Mouse (Mus musculus): ENCODE results near the gene Psma5. TPM values are rescaled to one million over a fixed set of nuclear protein-coding genes. Genes with fewer than 3 reads are reported as not detected.

Gene Psma5
- polyA plus RNA-seq, 1 experiment: 36.2 TPM

DNA sequence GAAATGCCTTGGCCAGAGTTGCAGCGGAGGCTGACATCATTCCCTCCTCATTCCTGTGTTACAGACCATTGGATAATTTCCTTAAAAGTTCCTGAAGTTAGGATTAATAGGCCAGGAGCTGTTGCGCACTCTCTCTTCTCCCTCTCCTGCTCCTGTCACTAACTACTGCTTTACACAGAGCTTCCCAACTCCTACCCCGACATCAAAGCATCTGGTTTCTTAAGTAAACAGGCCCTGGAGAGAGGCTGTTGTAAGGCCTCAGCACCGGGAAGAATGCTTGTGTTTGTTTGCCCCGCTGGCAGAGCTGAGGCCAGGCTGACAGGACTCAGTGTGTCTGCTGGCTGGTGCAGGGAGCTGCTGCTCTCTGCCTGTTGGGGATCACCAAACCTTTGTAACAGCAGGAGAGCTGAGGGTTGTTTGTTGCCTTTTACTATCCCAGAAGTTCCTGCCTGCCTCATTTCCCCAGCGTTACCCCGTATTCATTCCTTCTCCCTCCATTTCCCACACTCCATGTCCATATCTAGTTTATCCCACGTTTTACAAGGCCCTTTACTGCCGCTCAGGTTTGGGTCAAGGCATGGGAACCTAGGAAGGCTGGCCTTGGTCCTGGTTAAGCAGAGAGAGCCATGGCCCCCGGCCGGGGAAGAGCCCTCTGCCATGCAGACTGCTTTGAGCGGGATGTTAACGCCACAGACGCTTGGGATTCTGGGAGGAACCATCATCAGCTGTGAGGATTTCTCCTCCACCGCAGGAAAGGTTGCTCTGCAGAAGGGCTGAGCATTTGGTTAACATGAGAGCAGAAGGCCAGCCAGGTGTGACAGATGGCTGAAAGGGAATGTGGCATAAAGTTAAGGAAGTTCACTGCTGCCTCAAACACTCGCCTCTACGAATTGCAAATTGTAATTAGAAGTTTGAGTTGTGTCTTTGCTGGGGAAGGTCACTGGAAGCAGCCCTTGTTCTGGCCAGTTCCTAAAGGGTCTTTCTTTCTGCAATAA is 31.4 kb downstream of the Psma5 start:
- no peak overlapping the region for H3K4me3 ChIP-seq (ENCODE audit: low read depth, low read length)
- peak overlapping the region; percentile 65 for H3K27ac ChIP-seq (ENCODE audit: insufficient read depth, low read depth, low read length)
- H3K4me1 ChIP-seq (ENCODE audit: control insufficient read depth, insufficient read depth, insufficient read length, low read length): peaks cover 33% of the 10 kb centered on the region
- TF ChIP-seq POLR2A (IDR thresholded peaks at IDR 0.05; ENCODE audit: low read depth, low read length) (no peak), CTCF (IDR thresholded peaks at IDR 0.05; ENCODE audit: extremely low read depth, insufficient read length, insufficient replicate concordance, low read depth, low read length) (no peak)
- 35% methylated on average over 17 of the region's 17 CpGs for WGBS
- H3K36me3 ChIP-seq (ENCODE audit: control insufficient read depth, insufficient read depth, low read length): no peaks in the 10 kb centered on the region
- no peaks in the 10 kb centered on the region for H3K27me3 ChIP-seq (ENCODE audit: control insufficient read depth, insufficient read depth, low read length)

DNA sequence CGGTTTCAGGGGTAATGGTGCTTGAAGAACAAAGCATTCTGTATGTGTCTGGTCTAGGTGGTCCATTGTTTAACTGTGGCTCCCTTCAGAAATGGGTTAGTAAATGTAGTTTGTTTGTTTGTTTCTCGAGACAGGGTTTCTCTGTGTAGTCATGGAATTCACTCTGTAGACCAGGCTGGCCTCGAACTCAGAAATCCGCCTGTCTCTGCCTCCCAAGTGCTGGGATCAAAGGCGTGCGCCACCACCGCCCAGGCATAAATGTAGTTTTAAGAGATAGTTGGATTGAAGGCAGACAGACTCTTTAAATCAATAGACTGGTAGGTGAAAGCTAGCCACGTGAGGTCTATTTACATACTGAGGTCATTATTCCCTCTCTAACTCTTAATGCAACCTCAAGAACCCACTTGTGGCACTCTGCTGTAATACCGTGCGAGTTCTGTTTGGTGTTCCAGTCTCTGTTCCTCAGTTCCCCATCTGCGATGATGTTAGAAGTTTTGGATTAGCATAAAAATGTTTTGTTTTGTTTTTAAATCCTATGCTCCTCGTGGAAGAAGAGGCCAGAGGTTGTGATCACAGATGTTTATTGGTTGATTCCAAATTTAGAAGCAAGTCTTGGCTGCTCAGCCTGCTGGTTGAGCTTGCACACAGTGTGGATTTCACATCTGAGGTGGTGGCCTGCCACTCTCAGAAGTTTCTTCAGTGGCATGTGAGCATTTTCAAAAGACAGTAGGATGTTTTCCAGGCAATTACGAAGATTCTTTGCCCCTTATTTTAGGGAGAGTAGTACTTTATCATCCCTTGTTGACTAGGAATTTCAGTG is 32.8 kb downstream of the Psma5 start:
- Histone ChIP-seq H3K4me1 (ENCODE audit: control insufficient read depth, insufficient read depth, insufficient read length, low read length) (peaks cover 33% of the 10 kb centered on the region), H3K36me3 (ENCODE audit: control insufficient read depth, insufficient read depth, low read length) (no peaks in the 10 kb centered on the region), H3K27me3 (ENCODE audit: control insufficient read depth, insufficient read depth, low read length) (no peaks in the 10 kb centered on the region), H3K4me3 (ENCODE audit: low read depth, low read length) (no peak overlapping the region), H3K27ac (ENCODE audit: insufficient read depth, low read depth, low read length) (no peak overlapping the region)
- 56% methylated on average over 13 of the region's 13 CpGs for WGBS
- TF ChIP-seq CTCF (IDR thresholded peaks at IDR 0.05; ENCODE audit: extremely low read depth, insufficient read length, insufficient replicate concordance, low read depth, low read length) (no peak), POLR2A (IDR thresholded peaks at IDR 0.05; ENCODE audit: low read depth, low read length) (no peak)

DNA sequence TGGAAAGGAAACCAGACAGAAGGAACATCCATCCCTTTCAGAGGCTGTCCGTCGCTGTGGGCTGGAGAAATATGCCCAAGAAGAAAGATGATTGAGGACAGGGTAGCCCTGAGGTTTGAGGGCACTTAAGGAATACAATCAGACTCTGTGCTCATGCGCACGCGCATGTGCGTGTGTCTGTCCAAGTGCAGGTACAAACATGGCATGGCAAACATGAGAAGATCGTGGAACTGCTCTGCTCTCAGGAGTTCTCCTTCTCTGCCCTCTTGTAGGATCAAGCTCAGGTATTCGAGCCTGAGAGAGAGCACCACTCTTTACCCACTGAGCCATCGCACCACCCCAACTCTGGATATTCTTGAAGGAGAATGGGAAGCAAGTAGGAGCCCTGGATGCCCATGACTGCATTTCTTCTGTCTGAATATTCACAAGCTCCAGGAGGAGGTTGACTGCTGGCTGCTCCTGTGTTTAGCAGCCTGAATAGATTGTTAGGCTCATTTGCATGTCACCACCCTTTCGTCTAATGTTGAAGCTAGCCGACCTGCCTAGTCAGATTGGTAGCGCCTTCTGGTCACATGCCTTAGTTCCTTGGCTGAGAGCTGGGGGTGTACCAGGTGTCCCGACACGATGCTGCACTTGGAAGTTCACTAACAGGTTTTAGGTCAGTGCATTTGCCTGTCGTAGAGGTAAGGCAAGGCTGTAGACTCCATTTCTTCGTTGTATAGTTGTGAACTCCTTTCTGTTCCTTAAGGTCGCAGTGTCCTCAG is 34.5 kb downstream of the Psma5 start:
- H3K27ac ChIP-seq (ENCODE audit: insufficient read depth, low read depth, low read length): 0 out of 2 replicates have a peak overlapping the region, but pooled peaks have one; percentile 9
- WGBS: 47% methylated on average over 17 of the region's 17 CpGs
- TF ChIP-seq POLR2A (IDR thresholded peaks at IDR 0.05; ENCODE audit: low read depth, low read length) (no peak), CTCF (IDR thresholded peaks at IDR 0.05; ENCODE audit: extremely low read depth, insufficient read length, insufficient replicate concordance, low read depth, low read length) (no peak)
- no peak overlapping the region for H3K4me3 ChIP-seq (ENCODE audit: low read depth, low read length)
- H3K36me3 ChIP-seq (ENCODE audit: control insufficient read depth, insufficient read depth, low read length): no peaks in the 10 kb centered on the region
- H3K27me3 ChIP-seq (ENCODE audit: control insufficient read depth, insufficient read depth, low read length): no peaks in the 10 kb centered on the region
- peaks cover 38% of the 10 kb centered on the region for H3K4me1 ChIP-seq (ENCODE audit: control insufficient read depth, insufficient read depth, insufficient read length, low read length)

DNA sequence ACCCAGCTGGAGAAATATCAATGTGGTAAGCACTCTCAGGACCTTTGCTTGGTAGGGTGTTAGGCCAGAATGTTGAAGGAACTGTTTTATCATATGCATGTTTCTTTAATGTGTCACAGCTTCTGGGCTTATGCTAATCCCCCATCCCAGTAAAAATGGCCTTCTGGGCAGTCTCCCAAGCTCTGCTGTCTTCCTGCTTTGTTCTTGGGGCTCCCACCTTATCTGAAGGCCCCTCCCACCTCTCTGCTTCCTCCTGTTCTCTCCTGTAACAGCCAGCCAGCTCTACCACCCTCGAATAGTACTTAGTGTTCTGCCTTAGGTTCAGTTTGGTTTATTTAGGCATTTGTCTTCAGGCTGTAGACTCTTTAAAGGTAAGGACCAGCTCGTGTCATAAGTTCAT is 37.7 kb downstream of the Psma5 start:
- no peaks in the 10 kb centered on the region for H3K27me3 ChIP-seq (ENCODE audit: control insufficient read depth, insufficient read depth, low read length)
- no peaks in the 10 kb centered on the region for H3K36me3 ChIP-seq (ENCODE audit: control insufficient read depth, insufficient read depth, low read length)
- peaks cover 34% of the 10 kb centered on the region for H3K4me1 ChIP-seq (ENCODE audit: control insufficient read depth, insufficient read depth, insufficient read length, low read length)
- WGBS: 14% methylated on average over 2 of the region's 2 CpGs
- H3K27ac ChIP-seq (ENCODE audit: insufficient read depth, low read depth, low read length): no peak overlapping the region
- TF ChIP-seq POLR2A (IDR thresholded peaks at IDR 0.05; ENCODE audit: low read depth, low read length) (no peak), CTCF (IDR thresholded peaks at IDR 0.05; ENCODE audit: extremely low read depth, insufficient read length, insufficient replicate concordance, low read depth, low read length) (no peak)
- H3K4me3 ChIP-seq (ENCODE audit: low read depth, low read length): no peak overlapping the region

DNA sequence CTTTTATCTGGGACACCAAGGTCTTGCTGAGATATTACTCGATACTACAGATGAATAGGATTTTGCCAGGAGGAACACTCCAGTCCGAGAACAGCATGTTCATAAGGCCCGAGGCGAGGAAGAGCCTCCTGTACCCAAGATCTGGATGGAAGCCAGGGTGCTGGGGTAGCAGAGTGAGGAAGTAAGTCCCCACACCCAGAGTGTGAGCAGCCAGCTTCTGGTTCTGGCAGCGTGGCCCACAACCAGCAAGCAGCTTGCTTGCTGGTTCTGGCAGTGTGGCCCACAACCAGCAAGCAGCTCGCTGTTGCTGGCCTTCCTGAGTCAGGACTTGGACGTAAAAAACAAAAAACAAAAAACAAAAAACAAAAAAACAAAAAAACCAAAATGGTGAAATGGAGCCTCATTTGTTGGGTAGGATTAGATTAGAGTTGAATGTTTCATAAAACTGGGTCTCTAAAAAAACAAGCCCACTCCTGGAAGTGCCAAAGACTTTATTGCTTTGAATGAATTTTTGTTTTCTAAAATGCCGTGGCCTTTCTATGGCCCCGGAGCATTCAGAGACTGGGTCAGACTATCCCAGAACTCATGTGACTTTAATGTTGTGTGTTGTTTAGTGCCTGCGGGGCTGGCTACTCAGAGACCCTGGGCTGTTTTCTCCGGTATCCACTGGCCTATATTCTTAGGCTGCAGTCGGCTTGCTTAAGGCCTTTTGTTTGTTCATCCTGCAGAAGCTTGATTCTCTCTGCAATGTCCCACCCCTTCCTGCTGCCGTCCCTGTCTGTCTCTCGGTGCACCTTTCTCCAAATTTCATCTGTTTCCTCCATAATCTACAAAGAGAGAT is 38.9 kb downstream of the Psma5 start:
- Histone ChIP-seq H3K27me3 (ENCODE audit: control insufficient read depth, insufficient read depth, low read length) (no peaks in the 10 kb centered on the region), H3K4me1 (ENCODE audit: control insufficient read depth, insufficient read depth, insufficient read length, low read length) (peaks cover 31% of the 10 kb centered on the region), H3K4me3 (ENCODE audit: low read depth, low read length) (no peak overlapping the region), H3K36me3 (ENCODE audit: control insufficient read depth, insufficient read depth, low read length) (no peaks in the 10 kb centered on the region; the same call in 1 of the 2 replicates), H3K27ac (ENCODE audit: insufficient read depth, low read depth, low read length) (peak overlapping the region; percentile 50)
- TF ChIP-seq POLR2A (IDR thresholded peaks at IDR 0.05; ENCODE audit: low read depth, low read length) (no peak), CTCF (IDR thresholded peaks at IDR 0.05; ENCODE audit: extremely low read depth, insufficient read length, insufficient replicate concordance, low read depth, low read length) (no peak)
- WGBS: 34% methylated on average over 14 of the region's 14 CpGs
